Mouse (Mus musculus) embryonic facial prominence, embryonic 15.5 days (tissue): ENCODE measurements around the gene Hba-x. TPM values are rescaled to one million over a fixed set of nuclear protein-coding genes. Genes with fewer than 3 reads are reported as not detected.

Source experiments
- ATAC-seq: fragments of 200-750 bp; cut with Nextera tagmentation; 2 replicates; pipeline ENCODE4 v1.8.0; 2017; ENCODE audit warnings: low read depth, moderate TSS enrichment; ENCODE audit not compliant: insufficient number of reproducible peaks, low FRiP score, low TSS enrichment
- H3K27ac ChIP-seq: fragments of 300-500 bp; sonication (generic); replicated peaks from 2 replicates; pipeline ENCODE4 v1.5.1; 2015; ENCODE audit warnings: mild to moderate bottlenecking, inconsistent platforms
- H3K27me3 ChIP-seq: fragments of 300-500 bp; sonication (generic); 2 replicates; pipeline ENCODE4 v1.6.1; 2015; ENCODE audit warnings: inconsistent platforms
- H3K36me3 ChIP-seq: fragments of 300-500 bp; sonication (generic); 2 replicates; pipeline ENCODE4 v1.6.1; 2015; ENCODE audit warnings: mild to moderate bottlenecking, inconsistent platforms
- H3K4me1 ChIP-seq: fragments of 300-500 bp; sonication (generic); 2 replicates; pipeline ENCODE4 v1.6.1; 2015; ENCODE audit warnings: inconsistent platforms
- H3K4me2 ChIP-seq: fragments of 300-500 bp; sonication (generic); replicated peaks from 2 replicates; pipeline ENCODE4 v1.6.1; 2015; ENCODE audit warnings: mild to moderate bottlenecking, inconsistent platforms
- H3K4me3 ChIP-seq: fragments of 300-500 bp; sonication (generic); replicated peaks from 2 replicates; pipeline ENCODE4 v1.5.1; 2015; ENCODE audit warnings: mild to moderate bottlenecking, inconsistent platforms
- H3K9ac ChIP-seq: fragments of 300-500 bp; sonication (generic); 2 replicates; pipeline ENCODE4 v1.6.1; 2015; ENCODE audit warnings: inconsistent platforms
- H3K9me3 ChIP-seq: fragments of 300-500 bp; sonication (generic); replicated peaks from 2 replicates; pipeline ENCODE4 v1.6.1; 2016; ENCODE audit warnings: inconsistent platforms
- WGBS: fragments of 180-500 bp; shearing (Covaris S2); methylation state at CpG from one replicate; pipeline ENCODE4 v1.1.7; 2015; 5-methylcytosine and 5-hydroxymethylcytosine counted together
- polyA plus RNA-seq: library from polyadenylated mRNA; unstranded; fragments of >200 nt; fragmentation: Nextera tagmentation; extraction: Ambion mirVana; gene quantifications from 2 replicates; pipeline ENCODE4 v1.2.1, GENCODE M21; 2015

Hba-x gene
- polyA plus RNA-seq, 1 experiment from 2014 or later, result 98.8 TPM

DNA sequence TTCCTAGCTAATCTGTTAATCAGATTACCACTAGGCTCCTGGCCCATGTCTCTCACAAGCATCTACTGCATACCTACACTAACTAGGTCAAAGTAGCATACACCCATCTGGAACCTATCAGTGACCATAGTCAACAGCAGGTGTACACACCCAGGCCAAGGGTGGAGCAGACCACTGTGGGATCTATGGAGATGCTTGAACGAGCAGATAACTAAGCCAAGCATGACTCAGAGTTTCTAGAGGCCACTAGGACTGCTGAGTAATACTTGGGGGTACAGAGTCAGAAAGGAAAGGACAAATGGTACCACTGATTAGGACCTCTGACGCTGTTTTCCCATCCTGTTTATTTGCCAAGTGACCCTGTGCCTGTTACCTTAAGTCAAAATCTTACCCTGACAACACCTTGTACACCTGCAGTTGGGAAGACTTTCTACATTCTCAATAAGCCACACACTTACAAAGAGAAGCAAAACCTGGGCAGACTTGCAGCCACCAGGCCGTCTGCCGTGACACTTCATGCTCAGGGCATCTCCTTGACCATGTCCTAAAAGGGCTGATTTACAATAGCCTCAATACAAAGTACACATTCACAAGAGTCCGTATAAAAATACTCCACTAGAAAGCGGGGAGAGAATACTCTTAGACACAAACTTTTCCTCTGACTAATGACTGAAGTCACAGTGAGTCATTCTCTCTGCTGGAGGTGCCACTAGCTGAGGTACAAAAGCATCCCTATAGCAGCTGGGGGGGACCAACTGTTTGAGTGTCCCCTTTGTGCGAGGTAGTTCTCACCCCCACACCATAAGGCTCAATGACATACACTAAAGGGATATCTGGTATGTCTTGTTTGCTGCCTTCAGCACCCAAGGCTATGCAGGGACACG, 25.1 kb upstream of the Hba-x start:
- Histone ChIP-seq H3K9me3 (no peaks in the 10 kb centered on the region), H3K27me3 (no peaks in the 10 kb centered on the region), H3K4me2 (no peak overlapping the region), H3K27ac (no peak overlapping the region), H3K4me1 (no peaks in the 10 kb centered on the region), H3K9ac (no peak overlapping the region), H3K4me3 (no peak overlapping the region), H3K36me3 (peaks cover 69% of the 10 kb centered on the region)
- ATAC-seq, result no peak
- 83% methylated on average over 8 of the region's 8 CpGs for WGBS

DNA sequence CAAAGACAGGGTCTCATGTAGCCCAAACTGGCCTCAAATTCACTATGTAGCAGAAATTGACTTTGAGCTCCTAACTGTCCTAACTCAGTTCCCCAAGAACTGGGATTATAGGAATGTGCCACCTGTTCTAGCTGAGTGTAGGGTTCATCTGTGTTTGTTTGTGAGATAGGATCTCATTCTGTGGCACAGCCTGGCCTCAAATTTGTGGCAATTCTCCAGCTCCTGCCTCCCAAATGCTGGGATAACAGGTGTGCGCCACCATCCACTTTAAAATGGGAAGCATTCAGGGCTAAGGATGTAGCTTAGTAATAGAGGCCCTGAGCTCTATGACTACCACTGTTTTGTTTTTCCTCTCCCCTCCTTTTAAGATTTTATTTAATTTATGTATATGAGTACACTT, 23.1 kb upstream of the Hba-x start:
- H3K27ac ChIP-seq, result no peak overlapping the region
- H3K4me2 ChIP-seq, result no peak overlapping the region
- H3K27me3 ChIP-seq, result no peaks in the 10 kb centered on the region
- peaks cover 52% of the 10 kb centered on the region for H3K36me3 ChIP-seq
- no peak for ATAC-seq
- no peaks in the 10 kb centered on the region for H3K9me3 ChIP-seq
- H3K4me1 ChIP-seq, result no peaks in the 10 kb centered on the region
- H3K4me3 ChIP-seq, result no peak overlapping the region
- no peak overlapping the region for H3K9ac ChIP-seq
- 93% methylated on average over 1 of the region's 1 CpGs for WGBS

DNA sequence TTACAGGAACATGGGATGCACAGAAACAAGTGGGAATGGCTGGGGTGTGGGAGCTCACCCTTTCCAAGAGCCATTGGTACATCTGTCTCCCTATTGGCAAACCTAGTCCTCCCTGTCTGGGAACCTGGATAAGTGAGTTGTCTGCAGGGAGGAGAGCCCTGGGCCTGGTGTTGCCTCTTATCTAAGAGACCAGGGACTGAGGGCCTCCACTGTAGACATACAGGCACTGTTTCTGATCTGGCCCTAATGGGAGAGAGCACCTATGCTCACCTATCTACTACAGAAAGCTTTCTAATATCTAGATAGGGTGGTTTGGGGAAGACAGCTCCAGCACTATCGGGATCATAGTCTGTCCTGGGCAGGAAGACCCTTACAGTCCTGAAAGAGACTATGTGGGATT, 20.1 kb upstream of the Hba-x start:
- no peak overlapping the region for H3K4me2 ChIP-seq
- peaks cover 37% of the 10 kb centered on the region for H3K36me3 ChIP-seq
- H3K4me1 ChIP-seq, result no peaks in the 10 kb centered on the region
- no peak overlapping the region for H3K27ac ChIP-seq
- no peak overlapping the region for H3K4me3 ChIP-seq
- H3K9me3 ChIP-seq, result no peaks in the 10 kb centered on the region
- 89% methylated on average over 1 of the region's 1 CpGs for WGBS
- H3K9ac ChIP-seq, result no peak overlapping the region
- ATAC-seq, result no peak
- H3K27me3 ChIP-seq, result no peaks in the 10 kb centered on the region

DNA sequence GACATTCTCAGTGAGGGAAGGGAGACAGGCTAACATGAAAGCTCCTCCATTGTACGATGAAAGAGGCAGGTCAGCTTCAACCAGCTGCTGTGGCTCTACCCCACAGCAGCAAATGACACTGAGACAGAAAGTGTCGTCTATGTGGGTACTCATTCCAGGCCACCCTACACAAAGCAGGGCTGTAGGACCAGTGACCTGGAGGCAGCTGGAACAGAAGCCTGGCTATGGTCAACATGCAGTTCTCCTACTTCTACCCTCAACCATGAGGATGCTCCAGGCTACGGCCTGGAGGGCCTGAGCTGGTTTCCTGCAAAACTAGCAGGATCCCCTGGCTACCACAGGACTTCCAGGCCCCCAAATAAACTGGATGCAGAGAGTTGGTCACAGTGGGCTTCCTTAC, 19.6 kb upstream of the Hba-x start:
- H3K36me3 ChIP-seq, result peaks cover 33% of the 10 kb centered on the region
- no peaks in the 10 kb centered on the region for H3K27me3 ChIP-seq
- H3K9ac ChIP-seq, result no peak overlapping the region
- 80% methylated on average over 3 of the region's 3 CpGs for WGBS
- no peak overlapping the region for H3K27ac ChIP-seq
- H3K4me2 ChIP-seq, result no peak overlapping the region
- no peaks in the 10 kb centered on the region for H3K9me3 ChIP-seq
- ATAC-seq, result no peak
- no peaks in the 10 kb centered on the region for H3K4me1 ChIP-seq
- no peak overlapping the region for H3K4me3 ChIP-seq

DNA sequence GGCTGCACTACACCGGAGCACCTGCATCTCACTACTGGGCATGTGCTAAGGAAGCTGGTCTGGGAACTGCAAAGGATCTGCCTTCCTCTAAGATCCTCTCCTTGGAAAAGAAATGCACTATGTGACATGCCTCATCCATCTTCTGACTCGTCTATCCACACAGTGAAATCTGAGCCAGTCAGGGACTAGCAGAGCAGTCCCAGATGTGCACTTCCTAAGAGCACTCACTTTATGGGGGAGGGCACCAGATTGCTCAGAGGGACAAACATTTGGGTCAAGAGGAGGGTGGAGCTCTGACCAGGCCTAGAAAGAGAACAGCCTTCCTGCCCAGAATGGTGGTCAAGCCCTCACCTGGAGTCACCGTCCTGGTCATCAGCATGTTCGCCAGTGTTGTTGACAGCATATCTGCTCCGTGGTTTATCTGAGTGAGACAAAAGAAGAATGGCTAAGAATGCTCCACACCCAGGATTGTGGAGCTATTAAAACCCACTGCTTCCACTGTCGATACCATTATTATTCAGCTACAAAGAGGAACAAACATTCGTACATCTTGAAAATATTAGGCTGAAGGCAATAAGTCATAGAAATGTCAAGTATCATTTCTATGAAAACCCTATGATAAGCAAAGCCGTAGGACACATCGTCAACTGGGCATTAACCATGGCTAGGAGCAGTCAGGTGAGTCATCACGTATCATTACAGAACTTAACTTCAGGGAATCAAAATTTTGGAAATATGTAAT, 13.4 kb upstream of the Hba-x start:
- Histone ChIP-seq H3K9ac (no peak overlapping the region), H3K9me3 (no peaks in the 10 kb centered on the region), H3K27ac (no peak overlapping the region), H3K4me3 (no peak overlapping the region), H3K4me2 (no peak overlapping the region), H3K27me3 (no peaks in the 10 kb centered on the region), H3K36me3 (peaks cover 8% of the 10 kb centered on the region), H3K4me1 (peaks cover under 1% of the 10 kb centered on the region; the same call in 1 of the 2 replicates)
- no peak for ATAC-seq
- WGBS, result 64% methylated on average over 10 of the region's 10 CpGs

DNA sequence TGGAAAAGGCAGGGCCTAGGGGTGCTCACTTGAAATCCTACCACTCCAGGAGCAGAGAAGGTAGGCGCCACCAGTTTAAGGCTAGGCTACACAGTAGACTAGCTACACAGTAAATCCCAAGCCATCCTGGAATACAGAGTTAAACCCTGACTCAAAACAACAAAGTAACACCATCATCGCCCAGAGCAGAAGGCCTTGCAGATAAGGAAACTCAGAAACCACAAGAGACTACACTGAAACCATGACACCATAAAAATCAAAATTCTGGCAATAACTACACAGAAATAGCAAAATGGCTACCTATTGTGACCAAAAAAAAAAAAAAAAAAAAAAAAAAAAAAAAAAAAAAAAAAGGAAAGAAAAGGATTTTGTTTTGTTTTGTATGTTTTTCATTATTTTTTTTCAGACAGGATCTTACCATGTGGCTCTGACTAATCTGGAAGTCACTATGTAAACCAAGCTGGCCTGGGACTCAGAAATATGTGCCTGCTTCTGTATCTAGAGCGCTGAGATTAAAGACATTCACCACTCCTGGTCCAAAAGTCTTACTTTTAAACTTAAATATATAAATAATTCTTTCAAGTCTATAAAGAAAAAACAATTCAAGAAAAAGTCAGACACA, 11.0 kb upstream of the Hba-x start:
- H3K27me3 ChIP-seq, result no peaks in the 10 kb centered on the region
- H3K9ac ChIP-seq, result no peak overlapping the region
- 78% methylated on average over 3 of the region's 3 CpGs for WGBS
- peaks cover 5% of the 10 kb centered on the region for H3K36me3 ChIP-seq
- no peak overlapping the region for H3K27ac ChIP-seq
- H3K9me3 ChIP-seq, result no peaks in the 10 kb centered on the region
- no peak for ATAC-seq
- H3K4me3 ChIP-seq, result no peak overlapping the region
- no peak overlapping the region for H3K4me2 ChIP-seq
- peaks cover 5% of the 10 kb centered on the region for H3K4me1 ChIP-seq

DNA sequence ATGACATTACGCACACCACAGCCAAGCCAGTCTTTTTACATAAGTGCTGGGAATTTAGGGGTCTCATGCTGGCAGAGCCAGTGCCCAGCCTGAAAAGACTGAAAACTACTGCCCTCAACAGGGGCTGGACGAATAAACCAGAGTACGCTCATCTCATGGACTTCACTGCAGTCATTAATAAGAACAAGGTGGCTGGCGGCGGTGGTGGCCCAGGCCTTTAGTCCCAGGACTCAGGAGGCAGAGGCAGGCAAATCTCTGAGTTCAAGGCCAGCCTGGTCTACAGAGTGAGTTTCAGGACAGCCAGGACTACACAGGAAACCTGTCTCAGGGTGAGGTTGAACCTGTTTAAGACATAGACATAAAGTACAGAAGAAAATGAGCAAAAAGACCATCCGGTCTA, 10.0 kb upstream of the Hba-x start:
- Histone ChIP-seq H3K4me2 (no peak overlapping the region), H3K27ac (no peak overlapping the region), H3K4me1 (peaks cover 5% of the 10 kb centered on the region), H3K9me3 (no peaks in the 10 kb centered on the region), H3K4me3 (no peak overlapping the region), H3K36me3 (peaks cover under 1% of the 10 kb centered on the region; the same call in 1 of the 2 replicates), H3K9ac (no peak overlapping the region), H3K27me3 (no peaks in the 10 kb centered on the region)
- 93% methylated on average over 6 of the region's 6 CpGs for WGBS
- ATAC-seq, result no peak

DNA sequence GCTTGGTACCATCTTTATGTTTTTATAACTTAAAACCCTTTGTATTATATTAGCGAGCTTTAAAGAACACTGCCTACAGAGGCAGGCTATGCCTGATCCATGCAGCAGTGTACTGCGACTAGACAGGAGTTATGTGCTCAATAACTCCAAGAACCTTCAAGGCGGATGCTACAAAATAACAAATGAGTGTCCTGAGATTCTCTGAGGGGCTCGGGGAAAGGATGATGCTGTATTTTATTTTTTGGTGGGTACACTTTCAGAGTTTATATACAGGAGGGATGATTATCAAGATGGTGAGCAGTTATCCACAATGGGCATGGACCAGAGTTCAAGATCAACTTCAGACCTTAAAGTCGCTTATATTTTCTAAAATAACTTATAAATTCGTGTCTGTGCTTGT, 9.4 kb upstream of the Hba-x start:
- H3K27ac ChIP-seq, result peak overlapping the region; percentile 94
- no peaks in the 10 kb centered on the region for H3K27me3 ChIP-seq
- ATAC-seq, result no peak
- peak overlapping the region; percentile 85 for H3K4me3 ChIP-seq
- no peaks in the 10 kb centered on the region for H3K9me3 ChIP-seq
- no peaks in the 10 kb centered on the region; the same call in 1 of the 2 replicates for H3K36me3 ChIP-seq
- WGBS, result 23% methylated on average over 6 of the region's 6 CpGs
- H3K9ac ChIP-seq, result peak overlapping the region; percentile 92
- H3K4me2 ChIP-seq, result peak overlapping the region; percentile 54
- H3K4me1 ChIP-seq, result peaks cover 5% of the 10 kb centered on the region

DNA sequence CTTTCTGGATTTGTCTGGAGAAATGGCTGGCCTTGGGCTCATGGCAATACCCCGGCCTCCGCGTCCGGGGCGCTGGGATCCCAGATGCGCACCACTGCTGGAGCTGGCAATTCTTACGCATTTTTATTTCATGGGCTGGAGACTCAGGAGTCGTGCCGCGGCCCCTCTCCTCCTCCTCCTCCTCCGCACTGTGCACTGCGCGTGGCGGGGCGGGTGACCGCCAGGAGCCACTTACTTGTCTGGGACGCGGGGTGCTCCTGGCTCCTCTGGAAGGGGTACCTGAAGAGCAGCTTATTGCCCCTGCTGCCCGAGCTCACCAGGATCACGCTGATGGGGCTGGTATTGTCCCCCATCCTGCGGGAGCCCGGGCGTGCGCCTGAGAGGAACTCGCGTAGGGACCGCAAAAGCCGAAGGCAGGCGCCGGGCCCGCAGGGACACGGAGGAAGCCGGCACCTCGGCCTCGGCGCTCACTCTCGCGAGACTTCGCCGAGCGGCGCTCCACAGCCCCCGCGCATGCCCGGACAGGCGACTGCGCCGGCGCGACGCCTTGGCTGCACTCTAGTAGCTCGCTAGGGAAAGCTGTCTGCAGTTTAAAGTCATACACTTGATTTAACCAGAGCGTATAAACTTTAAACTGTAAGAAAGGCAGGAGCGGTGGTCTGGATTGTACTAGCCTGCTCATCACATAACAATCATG, 8.9 kb upstream of the Hba-x start, which contains the start of gene Nprl3:
Gene Nprl3, minus strand, starts transcription at position 520 of the 697 bp plus-strand sequence.
- Histone ChIP-seq H3K4me2 (peak within 1 kb of the TSS; percentile 54), H3K36me3 (no peaks in the 10 kb centered on the region; the same call in 1 of the 2 replicates), H3K27ac (peak within 1 kb of the TSS; percentile 94), H3K27me3 (no peaks in the 10 kb centered on the region), H3K9ac (peak within 1 kb of the TSS; percentile 92), H3K4me1 (peaks cover 5% of the 10 kb centered on the region), H3K9me3 (no peaks in the 10 kb centered on the region), H3K4me3 (peak within 1 kb of the TSS; percentile 85)
- peak; percentile 98 for ATAC-seq
- under 1% methylated on average over 54 of the region's 54 CpGs for WGBS

DNA sequence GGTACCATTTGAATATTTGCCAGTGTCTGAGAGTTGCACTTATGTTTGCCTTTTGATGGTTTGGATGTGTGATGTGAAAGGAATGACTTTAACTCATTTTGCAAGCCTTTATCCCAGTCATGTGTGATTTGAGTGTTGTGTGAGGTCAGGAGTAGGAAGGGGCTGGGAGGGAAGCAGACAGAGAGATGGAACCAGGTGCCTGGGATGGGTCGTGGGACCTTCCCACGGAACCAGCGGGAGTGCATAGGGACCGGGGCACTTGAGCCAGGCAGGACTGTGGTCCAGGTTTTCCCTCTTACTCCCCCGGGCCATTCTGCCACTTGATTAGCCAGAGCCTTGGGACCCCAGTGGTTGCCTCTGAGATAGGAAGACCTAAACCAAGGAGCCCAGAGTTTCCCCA, 8.2 kb upstream of the Hba-x start:
- no peaks in the 10 kb centered on the region for H3K27me3 ChIP-seq
- H3K4me2 ChIP-seq, result peak overlapping the region; percentile 54
- H3K4me1 ChIP-seq, result peaks cover 5% of the 10 kb centered on the region
- H3K4me3 ChIP-seq, result peak overlapping the region; percentile 85
- H3K9ac ChIP-seq, result peak overlapping the region; percentile 92
- no peaks in the 10 kb centered on the region for H3K9me3 ChIP-seq
- peak overlapping the region; percentile 94 for H3K27ac ChIP-seq
- WGBS, result 19% methylated on average over 5 of the region's 5 CpGs
- H3K36me3 ChIP-seq, result no peaks in the 10 kb centered on the region
- no peak for ATAC-seq

DNA sequence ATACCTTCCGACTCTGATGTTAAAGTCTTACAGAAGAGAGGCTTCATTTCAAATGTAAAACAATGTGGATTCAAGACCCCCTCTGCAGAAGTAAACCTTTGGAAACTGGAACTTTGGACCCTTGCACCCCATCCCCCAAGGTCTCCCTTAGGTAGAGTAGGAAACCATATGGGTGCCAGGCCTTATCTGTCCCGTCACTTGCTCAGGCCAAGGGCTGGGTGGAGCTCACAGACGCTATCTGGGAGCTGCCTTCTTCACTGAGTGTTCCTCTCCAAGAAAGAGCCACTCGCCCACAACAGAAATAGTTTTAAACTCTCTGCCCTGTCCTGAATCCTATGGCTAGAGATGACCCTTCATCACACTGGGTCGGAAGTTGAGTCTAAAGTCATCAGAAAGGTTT, 7.2 kb upstream of the Hba-x start:
- Histone ChIP-seq H3K4me2 (no peak overlapping the region), H3K36me3 (no peaks in the 10 kb centered on the region), H3K4me1 (peaks cover 5% of the 10 kb centered on the region), H3K4me3 (no peak overlapping the region), H3K9me3 (no peaks in the 10 kb centered on the region), H3K27ac (no peak overlapping the region), H3K27me3 (no peaks in the 10 kb centered on the region), H3K9ac (no peak overlapping the region)
- ATAC-seq, result no peak
- WGBS, result 83% methylated on average over 5 of the region's 5 CpGs
